Mouse (Mus musculus) ES-Bruce4 (cell line): ENCODE data around the gene Cnn2. TPM values are rescaled to one million over a fixed set of nuclear protein-coding genes. Genes with fewer than 3 reads are reported as not detected.

Experiments used
- H3K27ac ChIP-seq: 2 replicates; pipeline ENCODE4 v1.5.1; 2012; ENCODE audit warnings: low read length, inconsistent platforms; ENCODE audit not compliant: insufficient read depth
- H3K27me3 ChIP-seq: 2 replicates; pipeline ENCODE4 v1.6.1; 2012; ENCODE audit warnings: mild to moderate bottlenecking, low read length, inconsistent platforms; ENCODE audit not compliant: control insufficient read depth, poor library complexity, insufficient read depth, severe bottlenecking
- H3K36me3 ChIP-seq: 2 replicates; pipeline ENCODE4 v1.6.1; 2012; ENCODE audit warnings: inconsistent platforms, mild to moderate bottlenecking, low read length, moderate library complexity; ENCODE audit not compliant: control insufficient read depth, poor library complexity, insufficient read depth, severe bottlenecking
- H3K4me1 ChIP-seq: one replicate; pipeline ENCODE4 v1.8.1; 2011; ENCODE audit warnings: low read length; ENCODE audit not compliant: control insufficient read depth, insufficient read depth
- H3K4me3 ChIP-seq: 2 replicates; pipeline ENCODE4 v1.5.1; 2011; ENCODE audit warnings: low read depth, mild to moderate bottlenecking, low read length
- H3K9ac ChIP-seq: 2 replicates; pipeline ENCODE4 v1.6.1; 2012; ENCODE audit warnings: low read depth, mild to moderate bottlenecking, inconsistent platforms; ENCODE audit not compliant: poor library complexity, severe bottlenecking
- H3K9me3 ChIP-seq: replicated peaks from 2 replicates; pipeline ENCODE4 v1.6.1; 2012; ENCODE audit warnings: mild to moderate bottlenecking, low read length, inconsistent platforms; ENCODE audit not compliant: control insufficient read depth, poor library complexity, insufficient read depth, severe bottlenecking
- CTCF ChIP-seq: IDR thresholded peaks from one replicate; pipeline ENCODE4 v1.8.1; 2011; ENCODE audit warnings: low read depth, low read length
- EP300 ChIP-seq: IDR thresholded peaks from 2 replicates; pipeline ENCODE4 v1.6.1; 2011; ENCODE audit warnings: low read depth, low read length; ENCODE audit not compliant: insufficient read depth
- POLR2A ChIP-seq: IDR thresholded peaks from one replicate; pipeline ENCODE4 v1.8.1; 2011; ENCODE audit warnings: low read length; ENCODE audit not compliant: insufficient read depth
- polyA plus RNA-seq: library from polyadenylated mRNA; stranded (reverse); fragments of >200 nt; gene quantifications from 2 replicates; pipeline ENCODE4 v1.2.4, GENCODE M21; 2011; ENCODE audit warnings: low read depth; ENCODE audit not compliant: missing spikeins, insufficient read depth, insufficient read length

Gene Cnn2
- polyA plus RNA-seq, 1 experiment = 156 TPM

- no peak overlapping the region for H3K27ac ChIP-seq
- no peak overlapping the region for H3K4me3 ChIP-seq
- peaks cover 3% of the 10 kb centered on the region for H3K4me1 ChIP-seq
- TF ChIP-seq CTCF (no peak), POLR2A (no peak), EP300 (no peak)
- no peaks in the 10 kb centered on the region for H3K9me3 ChIP-seq
- H3K27me3 ChIP-seq = no peaks in the 10 kb centered on the region
- no peak overlapping the region for H3K9ac ChIP-seq
- H3K36me3 ChIP-seq = no peaks in the 10 kb centered on the region
These were observed 10.3 kb upstream of the Cnn2 start for GRCm38 (mm10) chr10:79978061-79978460.

- H3K4me3 ChIP-seq = no peak overlapping the region
These were observed 8.8 kb upstream of the Cnn2 start for GRCm38 (mm10) chr10:79979401-79980155.

GRCm38 (mm10) chr10:79983205-79983604, 5.2 kb upstream of the Cnn2 start:
- peaks cover 3% of the 10 kb centered on the region for H3K4me1 ChIP-seq
- H3K9me3 ChIP-seq = no peaks in the 10 kb centered on the region
- H3K4me3 ChIP-seq = peak overlapping the region; percentile 94
- TF ChIP-seq POLR2A (no peak), EP300 (no peak), CTCF (no peak)
- peak overlapping the region; percentile 83 for H3K9ac ChIP-seq
- no peak overlapping the region for H3K27ac ChIP-seq
- H3K36me3 ChIP-seq = no peaks in the 10 kb centered on the region
- no peaks in the 10 kb centered on the region for H3K27me3 ChIP-seq

More at GRCm38 (mm10) chr10:79979401-79980155, 8.8 kb upstream of the Cnn2 start:
- H3K9me3 ChIP-seq = no peaks in the 10 kb centered on the region
- no peak overlapping the region; the same call in 1 of the 2 replicates for H3K27ac ChIP-seq
- no peak overlapping the region for H3K9ac ChIP-seq
- H3K36me3 ChIP-seq = no peaks in the 10 kb centered on the region
- no peak for TF ChIP-seq EP300
- no peaks in the 10 kb centered on the region for H3K27me3 ChIP-seq
- peaks cover 3% of the 10 kb centered on the region for H3K4me1 ChIP-seq

GRCm38 (mm10) chr10:79983670-79984069, 4.7 kb upstream of the Cnn2 start:
- Histone ChIP-seq H3K27me3 (no peaks in the 10 kb centered on the region), H3K27ac (no peak overlapping the region), H3K4me3 (peak overlapping the region; percentile 94), H3K4me1 (peaks cover 3% of the 10 kb centered on the region), H3K9ac (peak overlapping the region; percentile 83), H3K9me3 (no peaks in the 10 kb centered on the region), H3K36me3 (no peaks in the 10 kb centered on the region)
- TF ChIP-seq POLR2A = no peak
- no peak for TF ChIP-seq EP300
- no peak for TF ChIP-seq CTCF

GRCm38 (mm10) chr10:79984195-79984816, 4.1 kb upstream of the Cnn2 start, which contains the start of gene Tmem259:
Tmem259 (minus strand) TSS chr10:79984330.
- no peaks in the 10 kb centered on the region for H3K36me3 ChIP-seq

GRCm38 (mm10) chr10:79984871-79985270, 3.5 kb upstream of the Cnn2 start:
- H3K9me3 ChIP-seq = no peaks in the 10 kb centered on the region
- peak overlapping the region; percentile 88 for H3K27ac ChIP-seq
- H3K4me1 ChIP-seq = peaks cover 5% of the 10 kb centered on the region
- H3K27me3 ChIP-seq = no peaks in the 10 kb centered on the region
- TF ChIP-seq EP300 = no peak; the same call in 1 of the 2 replicates
- TF ChIP-seq POLR2A = no peak
- TF ChIP-seq CTCF = no peak
- H3K36me3 ChIP-seq = no peaks in the 10 kb centered on the region
- H3K9ac ChIP-seq = peak overlapping the region; percentile 83
- peak overlapping the region; percentile 94 for H3K4me3 ChIP-seq

More at GRCm38 (mm10) chr10:79984195-79984816, 4.1 kb upstream of the Cnn2 start, which contains the start of gene Tmem259:
- H3K27me3 ChIP-seq = no peaks in the 10 kb centered on the region
- TF ChIP-seq CTCF (peak; percentile 17), EP300 (no peak)
- H3K27ac ChIP-seq = peak within 1 kb of the TSS; percentile 88
- H3K9ac ChIP-seq = peak within 1 kb of the TSS; percentile 83
- peak within 1 kb of the TSS; percentile 94 for H3K4me3 ChIP-seq
- peaks cover 4% of the 10 kb centered on the region for H3K4me1 ChIP-seq
- H3K9me3 ChIP-seq = no peaks in the 10 kb centered on the region
